Mouse (Mus musculus) A20 (cell line): Measurements from ENCODE around the gene Tmem92.

ENCODE experiments used
- DNase-seq: peaks from one replicate; pipeline ENCODE4 v3.0.0-alpha.2; 2011; ENCODE audit warnings: low read depth, low spot score

Gene Tmem92

GRCm38 (mm10) chr11:94729565-94729964 lies 52.9 kb downstream of the Tmem92 start:
- peak; percentile 42 for DNase-seq

- no peak for DNase-seq
These were observed 54.0 kb downstream of the Tmem92 start for GRCm38 (mm10) chr11:94728545-94728944.

GRCm38 (mm10) chr11:94727306-94727705 lies 55.2 kb downstream of the Tmem92 start:
- no peak for DNase-seq
